Mouse (Mus musculus) liver, embryonic 14.5 days (tissue): ENCODE measurements at regions not wholly inside any gene's neighbourhood (a gene's known extent, or its start where the extent isn't known, plus 50 kb on each side); places are given as distances from the start of the nearest gene placed in this dataset.

Source experiments
- ATAC-seq: fragments of 200-750 bp; cut with Nextera tagmentation; 2 replicates; pipeline ENCODE4 v1.8.0; 2017; ENCODE audit warnings: moderate number of reproducible peaks, mild to moderate bottlenecking, moderate library complexity; ENCODE audit not compliant: insufficient read depth
- DNase-seq, 3 experiments: peaks; one replicate each; pipeline ENCODE4 v3.0.0-alpha.2; 2012 to 2013; ENCODE audit warnings: low read depth in 3 of 3, low spot score in 3 of 3
- H3K27ac ChIP-seq: fragments of 300-500 bp; sonication (generic); 2 replicates; pipeline ENCODE4 v1.5.1; 2014; ENCODE audit warnings: moderate library complexity, mild to moderate bottlenecking, control low read depth, inconsistent platforms
- H3K27me3 ChIP-seq: fragments of 300-500 bp; sonication (generic); 2 replicates; pipeline ENCODE4 v1.6.1; 2014; ENCODE audit warnings: mild to moderate bottlenecking, low read length, moderate library complexity; ENCODE audit not compliant: control insufficient read depth, insufficient read depth
- H3K36me3 ChIP-seq: fragments of 300-500 bp; sonication (generic); replicated peaks from 2 replicates; pipeline ENCODE4 v1.6.1; 2014; ENCODE audit warnings: low read depth; ENCODE audit not compliant: control insufficient read depth, insufficient read depth
- H3K4me1 ChIP-seq, 2 experiments: fragments of 200-500 bp in 1 of 2; fragments of 300-500 bp in 1 of 2; sonication (generic) in 1 of 2; replicated peaks; 2 replicates each; pipeline ENCODE4 v1.6.1; 2012 to 2014; ENCODE audit warnings: antibody characterized with exemption in 1 of 2, inconsistent platforms in 1 of 2, low read length in 1 of 2; ENCODE audit not compliant: control insufficient read depth in 2 of 2, insufficient read depth in 2 of 2
- H3K4me2 ChIP-seq: fragments of 300-500 bp; sonication (generic); 2 replicates; pipeline ENCODE4 v1.6.1; 2014; ENCODE audit warnings: low read depth, mild to moderate bottlenecking, control low read depth, moderate library complexity
- H3K4me3 ChIP-seq, 2 experiments: fragments of 200-500 bp in 1 of 2; fragments of 300-500 bp in 1 of 2; sonication (generic) in 1 of 2; 2 replicates each; pipeline ENCODE4 v1.5.1; 2012 to 2014; ENCODE audit warnings: low read depth in 2 of 2, low read length in 2 of 2, mild to moderate bottlenecking in 2 of 2, control low read depth in 1 of 2, inconsistent platforms in 1 of 2, moderate library complexity in 1 of 2; ENCODE audit not compliant: insufficient read depth in 1 of 2
- H3K9ac ChIP-seq: fragments of 300-500 bp; sonication (generic); replicated peaks from 2 replicates; pipeline ENCODE4 v1.6.1; 2014; ENCODE audit warnings: mild to moderate bottlenecking, control low read depth, moderate library complexity
- H3K9me3 ChIP-seq: fragments of 300-500 bp; sonication (generic); 2 replicates; pipeline ENCODE4 v1.6.1; 2016; ENCODE audit warnings: low read length, mixed read lengths; ENCODE audit not compliant: control insufficient read depth
- CTCF ChIP-seq: IDR thresholded peaks from 2 replicates; pipeline ENCODE4 v1.5.1; 2016; ENCODE audit warnings: antibody characterized with exemption, low read depth, control low read depth
- EP300 ChIP-seq: IDR thresholded peaks from 2 replicates; pipeline ENCODE4 v1.6.1; 2016; ENCODE audit warnings: antibody characterized with exemption, low read depth
- WGBS: fragments of 180-500 bp; shearing (Covaris S2); extraction: QIAGEN DNeasy Blood & Tissue Kit; methylation state at CpG from one replicate; pipeline ENCODE4 v1.1.7; 2014; ENCODE audit not compliant: insufficient replicate concordance; 5-methylcytosine and 5-hydroxymethylcytosine counted together

DNA sequence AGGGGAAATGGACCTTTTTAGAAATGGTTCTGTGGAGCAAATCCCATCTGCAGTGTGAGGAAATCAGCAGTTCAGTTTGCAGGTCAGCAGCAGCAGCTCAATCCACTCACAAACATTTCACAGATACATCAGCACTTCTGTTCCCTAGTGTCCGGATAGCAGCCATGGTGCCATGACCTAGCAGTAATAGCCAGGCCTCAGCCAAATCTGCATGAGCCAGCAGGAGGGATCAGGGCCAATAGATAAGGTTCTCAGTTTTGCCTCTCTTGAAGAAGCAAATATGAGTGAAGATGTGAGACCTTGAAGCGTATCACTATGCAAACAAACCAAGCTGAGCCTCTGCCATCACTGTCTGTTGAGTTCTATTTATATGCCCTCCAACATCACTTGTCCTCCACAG, 380.7 kb upstream of the Chrm3 start:
- 45% methylated on average over 2 of the region's 2 CpGs for WGBS
- H3K27me3 ChIP-seq, result no peaks in the 10 kb centered on the region

DNA sequence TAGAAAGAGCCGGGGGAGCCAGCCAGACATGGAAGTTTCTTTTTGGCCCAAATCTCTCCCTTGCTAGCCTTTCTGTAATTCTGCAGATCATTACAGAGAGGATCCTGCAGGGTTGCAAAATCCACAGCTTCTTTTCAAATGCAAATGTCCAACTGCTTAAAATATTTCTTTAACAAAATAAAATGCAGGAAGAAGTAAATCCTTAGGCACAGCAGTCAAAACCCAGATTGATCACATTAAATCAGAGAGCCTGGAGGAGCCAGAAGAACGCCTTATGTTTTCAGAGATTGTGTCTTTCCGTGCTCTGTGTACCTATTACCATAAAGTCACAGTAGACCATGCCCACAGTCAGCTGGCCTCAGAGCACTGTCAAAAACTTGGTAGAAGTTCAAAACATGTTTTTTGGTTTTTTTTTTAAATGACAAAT, 365.1 kb upstream of the Chrm3 start:
- no peak overlapping the region for H3K9ac ChIP-seq
- TF ChIP-seq CTCF, result no peak
- no peak for TF ChIP-seq EP300
- no peaks in the 10 kb centered on the region for H3K36me3 ChIP-seq
- ATAC-seq (no peak), DNase-seq (no peak)
- H3K4me2 ChIP-seq, result no peak overlapping the region
- H3K4me1 ChIP-seq, result no peaks in the 10 kb centered on the region
- H3K27me3 ChIP-seq, result no peaks in the 10 kb centered on the region
- no peaks in the 10 kb centered on the region for H3K9me3 ChIP-seq
- WGBS, result 57% methylated on average over 3 of the region's 3 CpGs
- H3K27ac ChIP-seq, result no peak overlapping the region
- H3K4me3 ChIP-seq, result no peak overlapping the region

More for the DNA sequence above, 380.7 kb upstream of the Chrm3 start:
- no peaks in the 10 kb centered on the region for H3K4me1 ChIP-seq
- H3K9me3 ChIP-seq, result no peaks in the 10 kb centered on the region
- no peak for DNase-seq
- no peak overlapping the region for H3K4me3 ChIP-seq
- H3K36me3 ChIP-seq, result no peaks in the 10 kb centered on the region
- no peak overlapping the region for H3K4me2 ChIP-seq
- H3K27ac ChIP-seq, result no peak overlapping the region
- no peak overlapping the region for H3K9ac ChIP-seq
- no peak for ATAC-seq
- no peak for TF ChIP-seq CTCF
- no peak for TF ChIP-seq EP300

DNA sequence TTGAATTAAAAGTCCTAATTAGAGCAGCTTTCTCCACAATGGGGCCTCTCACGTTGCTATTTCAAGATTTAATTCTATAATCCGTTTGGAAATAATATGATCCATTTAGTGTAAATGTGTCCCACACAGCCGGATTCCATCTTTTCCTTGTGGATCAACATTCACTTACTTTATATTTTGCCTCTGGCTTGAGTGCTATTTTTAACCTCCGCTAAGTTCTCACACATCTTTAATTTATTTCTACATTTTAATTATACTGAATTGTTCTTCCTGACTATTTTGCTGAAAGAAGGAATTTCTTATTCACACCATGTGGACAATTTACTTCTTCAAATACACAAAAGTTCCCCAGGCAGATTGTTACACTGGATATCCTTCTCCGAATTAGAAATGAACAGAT, 364.7 kb upstream of the Chrm3 start:
- no peak for TF ChIP-seq EP300
- TF ChIP-seq CTCF, result no peak
- Histone ChIP-seq H3K27ac (no peak overlapping the region), H3K4me1 (no peaks in the 10 kb centered on the region), H3K27me3 (no peaks in the 10 kb centered on the region), H3K36me3 (no peaks in the 10 kb centered on the region), H3K9me3 (no peaks in the 10 kb centered on the region), H3K4me3 (no peak overlapping the region), H3K9ac (no peak overlapping the region), H3K4me2 (no peak overlapping the region)
- ATAC-seq, result no peak
- 61% methylated on average over 5 of the region's 5 CpGs for WGBS
- no peak for DNase-seq

GRCm38 (mm10) chr13:10720639-10721038, 360.0 kb upstream of the Chrm3 start:
- 60% methylated on average over 3 of the region's 3 CpGs for WGBS
- Histone ChIP-seq H3K9me3 (no peaks in the 10 kb centered on the region), H3K4me2 (no peak overlapping the region), H3K4me1 (no peaks in the 10 kb centered on the region), H3K27me3 (no peaks in the 10 kb centered on the region), H3K9ac (no peak overlapping the region), H3K36me3 (no peaks in the 10 kb centered on the region), H3K4me3 (no peak overlapping the region), H3K27ac (no peak overlapping the region)
- DNase-seq (no peak), ATAC-seq (no peak)
- TF ChIP-seq EP300 (no peak), CTCF (no peak)

- Histone ChIP-seq H3K27ac (no peak overlapping the region), H3K36me3 (no peaks in the 10 kb centered on the region), H3K9ac (no peak overlapping the region), H3K4me3 (no peak overlapping the region), H3K4me1 (no peaks in the 10 kb centered on the region), H3K4me2 (no peak overlapping the region), H3K27me3 (no peaks in the 10 kb centered on the region), H3K9me3 (no peaks in the 10 kb centered on the region)
- DNase-seq (no peak), ATAC-seq (no peak)
- no peak for TF ChIP-seq CTCF
- 61% methylated on average over 5 of the region's 5 CpGs for WGBS
These were observed 350.8 kb upstream of the Chrm3 start for GRCm38 (mm10) chr13:10711451-10711850.

DNA sequence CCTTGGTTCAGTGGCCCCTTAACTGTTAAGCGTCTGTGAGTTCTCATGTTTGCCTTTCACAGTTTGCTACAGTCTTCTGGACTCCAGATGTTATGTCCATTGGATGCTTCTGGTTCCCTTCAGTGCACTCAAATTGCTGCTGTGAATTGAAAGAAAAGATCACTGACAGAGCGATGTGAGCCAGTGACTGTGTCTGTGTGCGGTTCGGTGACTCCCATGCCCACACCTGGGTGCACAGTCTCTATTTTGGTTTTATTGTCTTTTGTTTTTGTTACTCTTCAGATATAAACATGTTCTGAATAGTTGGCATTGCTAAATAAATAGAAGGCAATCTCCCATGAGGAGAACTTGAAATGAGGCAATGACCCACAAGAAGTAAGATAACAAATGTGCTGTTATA, 350.3 kb upstream of the Chrm3 start:
- H3K27me3 ChIP-seq, result no peaks in the 10 kb centered on the region
- no peaks in the 10 kb centered on the region for H3K9me3 ChIP-seq
- H3K36me3 ChIP-seq, result no peaks in the 10 kb centered on the region
- no peak overlapping the region for H3K4me2 ChIP-seq
- no peak overlapping the region for H3K9ac ChIP-seq
- TF ChIP-seq EP300, result no peak
- no peak for TF ChIP-seq CTCF
- H3K4me3 ChIP-seq, result no peak overlapping the region
- WGBS, result 75% methylated on average over 4 of the region's 4 CpGs
- DNase-seq, result no peak
- no peaks in the 10 kb centered on the region for H3K4me1 ChIP-seq
- no peak overlapping the region for H3K27ac ChIP-seq
- ATAC-seq, result no peak
